Mouse (Mus musculus) forebrain, embryonic 10.5 days (tissue): ENCODE results near the gene Hfm1. TPM values are rescaled to one million over a fixed set of nuclear protein-coding genes. Genes with fewer than 3 reads are reported as not detected.
A peak's percentile ranks its signal among the peaks of the same experiment; 100 is the strongest.

Experiments used
- DNase-seq: peaks from one replicate; pipeline ENCODE4 v3.0.0-alpha.2; 2017; ENCODE audit warnings: low spot score; ENCODE audit errors: extremely low spot score
- H3K27ac ChIP-seq: fragments of 300-500 bp; sonication (generic); 2 replicates; pipeline ENCODE4 v1.5.1; 2016; ENCODE audit warnings: mild to moderate bottlenecking
- H3K27me3 ChIP-seq: fragments of 300-500 bp; sonication (generic); 2 replicates; pipeline ENCODE4 v1.6.1; 2016; ENCODE audit warnings: mild to moderate bottlenecking; ENCODE audit not compliant: poor library complexity, severe bottlenecking
- H3K36me3 ChIP-seq: fragments of 300-500 bp; sonication (generic); replicated peaks from 2 replicates; pipeline ENCODE4 v1.6.1; 2016; ENCODE audit warnings: mild to moderate bottlenecking, moderate library complexity
- H3K4me1 ChIP-seq: fragments of 300-500 bp; sonication (generic); 2 replicates; pipeline ENCODE4 v1.6.1; 2016
- H3K4me3 ChIP-seq: fragments of 300-500 bp; sonication (generic); 2 replicates; pipeline ENCODE4 v1.5.1; 2016; ENCODE audit warnings: mild to moderate bottlenecking, moderate library complexity
- H3K9me3 ChIP-seq: fragments of 300-500 bp; sonication (generic); 2 replicates; pipeline ENCODE4 v1.6.1; 2016; ENCODE audit warnings: mild to moderate bottlenecking, moderate library complexity
- WGBS: fragments of 180-500 bp; shearing (Covaris S2); methylation state at CpG from one replicate; pipeline ENCODE4 v1.1.7; 2016; 5-methylcytosine and 5-hydroxymethylcytosine counted together
- polyA plus RNA-seq: library from polyadenylated mRNA; unstranded; fragments of >200 nt; fragmentation: Nextera tagmentation; extraction: Ambion mirVana; gene quantifications from 2 replicates; pipeline ENCODE4 v1.2.1, GENCODE M21; 2016

Gene Hfm1
- polyA plus RNA-seq, 1 experiment from 2014 or later, result 5.1 TPM

DNA sequence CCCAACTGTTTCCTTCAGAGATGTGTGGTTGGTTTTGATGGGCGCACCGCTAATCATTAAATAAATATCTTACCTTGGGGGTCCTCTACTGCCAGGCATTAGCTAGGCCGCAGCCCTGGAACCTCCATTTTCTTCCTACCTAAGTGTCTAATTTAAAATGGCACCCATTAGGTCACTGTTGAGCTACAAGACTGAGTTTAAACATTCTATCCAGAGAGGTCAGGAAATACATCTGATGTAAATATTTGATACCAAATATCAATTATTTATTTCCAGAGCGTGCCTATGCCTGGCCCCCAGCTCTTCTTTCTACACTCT, 207 bp upstream of the Hfm1 start:
- Histone ChIP-seq H3K36me3 (peaks cover 3% of the 10 kb centered on the region; the same call in 1 of the 2 replicates), H3K27me3 (0 out of 2 replicates have a peak, but pooled peaks cover 3% of the 10 kb centered on the region), H3K9me3 (no peaks in the 10 kb centered on the region), H3K4me1 (peaks cover 14% of the 10 kb centered on the region), H3K27ac (peak overlapping the region; percentile 97), H3K4me3 (peak overlapping the region; percentile 83)
- WGBS, result 29% methylated on average over 4 of the region's 4 CpGs
- DNase-seq, result no peak

DNA sequence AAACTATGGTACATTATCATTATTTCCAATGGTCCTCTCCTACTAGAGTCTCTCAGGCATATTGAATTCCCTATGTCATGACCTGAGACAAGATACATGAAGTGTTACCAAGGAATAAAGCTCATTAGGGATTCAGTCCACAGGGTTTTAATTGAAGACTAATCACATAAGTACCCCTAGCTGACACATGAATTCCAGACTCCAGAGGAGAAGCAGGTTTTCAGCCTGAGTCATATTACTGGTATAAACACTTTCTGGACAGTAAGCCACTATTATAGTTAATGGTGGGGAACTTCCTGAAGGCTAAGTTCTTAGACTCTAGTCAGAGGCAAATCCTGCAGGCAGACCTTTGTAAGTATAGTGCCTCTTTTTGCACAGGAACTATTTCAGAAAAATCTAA, 6.8 kb downstream of the Hfm1 start:
- no peaks in the 10 kb centered on the region for H3K9me3 ChIP-seq
- H3K27me3 ChIP-seq, result no peaks in the 10 kb centered on the region
- H3K4me1 ChIP-seq, result no peaks in the 10 kb centered on the region
- H3K4me3 ChIP-seq, result no peak overlapping the region
- no peak for DNase-seq
- peaks cover 8% of the 10 kb centered on the region; the same call in 1 of the 2 replicates for H3K36me3 ChIP-seq
- H3K27ac ChIP-seq, result no peak overlapping the region

DNA sequence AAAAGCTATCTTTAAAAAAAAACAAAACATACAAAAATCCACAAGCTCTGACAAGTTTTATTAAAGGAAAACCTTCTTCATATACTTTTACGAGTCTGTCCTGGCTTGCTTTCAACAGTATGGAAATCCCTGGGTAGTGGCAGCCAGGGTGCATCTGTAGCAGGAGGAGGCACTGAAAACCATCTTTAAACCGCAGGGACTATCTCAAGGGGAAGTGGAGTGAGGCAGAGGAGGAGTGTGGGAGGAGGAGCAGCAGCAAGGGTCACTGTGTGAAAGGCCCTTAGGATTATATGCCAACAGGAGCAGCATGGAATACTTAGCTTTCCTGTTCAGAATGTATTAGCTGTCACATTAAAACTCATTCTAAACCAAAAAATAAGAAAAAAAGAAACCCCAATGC, 29.2 kb downstream of the Hfm1 start:
- Histone ChIP-seq H3K4me1 (no peaks in the 10 kb centered on the region), H3K9me3 (no peaks in the 10 kb centered on the region), H3K36me3 (no peaks in the 10 kb centered on the region), H3K4me3 (no peak overlapping the region), H3K27me3 (no peaks in the 10 kb centered on the region), H3K27ac (no peak overlapping the region)
- WGBS, result 75% methylated on average over 2 of the region's 2 CpGs
- DNase-seq, result no peak

DNA sequence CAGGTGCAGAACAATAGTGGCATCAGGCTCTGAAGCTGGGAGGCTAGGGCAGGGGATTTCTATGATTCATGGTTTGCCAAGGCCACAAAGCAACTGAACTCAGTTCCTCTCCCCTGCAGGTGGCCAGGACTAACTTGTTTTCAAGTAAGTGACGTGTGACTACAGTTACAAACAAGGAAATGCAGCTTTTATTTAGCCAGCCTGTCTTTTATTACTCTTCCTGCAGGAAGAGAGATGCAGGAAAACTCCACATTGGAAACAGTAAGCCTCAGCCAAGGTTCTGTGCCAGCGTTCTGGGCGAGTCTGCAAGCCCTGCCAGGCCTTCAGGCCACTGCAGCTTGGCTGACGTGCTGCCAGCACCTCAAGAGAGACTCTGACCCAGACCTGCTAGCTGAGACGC, 34.3 kb downstream of the Hfm1 start:
- Histone ChIP-seq H3K9me3 (no peaks in the 10 kb centered on the region), H3K4me1 (no peaks in the 10 kb centered on the region), H3K27me3 (no peaks in the 10 kb centered on the region), H3K36me3 (no peaks in the 10 kb centered on the region), H3K27ac (no peak overlapping the region), H3K4me3 (no peak overlapping the region)
- DNase-seq, result no peak
- WGBS, result 38% methylated on average over 5 of the region's 5 CpGs

DNA sequence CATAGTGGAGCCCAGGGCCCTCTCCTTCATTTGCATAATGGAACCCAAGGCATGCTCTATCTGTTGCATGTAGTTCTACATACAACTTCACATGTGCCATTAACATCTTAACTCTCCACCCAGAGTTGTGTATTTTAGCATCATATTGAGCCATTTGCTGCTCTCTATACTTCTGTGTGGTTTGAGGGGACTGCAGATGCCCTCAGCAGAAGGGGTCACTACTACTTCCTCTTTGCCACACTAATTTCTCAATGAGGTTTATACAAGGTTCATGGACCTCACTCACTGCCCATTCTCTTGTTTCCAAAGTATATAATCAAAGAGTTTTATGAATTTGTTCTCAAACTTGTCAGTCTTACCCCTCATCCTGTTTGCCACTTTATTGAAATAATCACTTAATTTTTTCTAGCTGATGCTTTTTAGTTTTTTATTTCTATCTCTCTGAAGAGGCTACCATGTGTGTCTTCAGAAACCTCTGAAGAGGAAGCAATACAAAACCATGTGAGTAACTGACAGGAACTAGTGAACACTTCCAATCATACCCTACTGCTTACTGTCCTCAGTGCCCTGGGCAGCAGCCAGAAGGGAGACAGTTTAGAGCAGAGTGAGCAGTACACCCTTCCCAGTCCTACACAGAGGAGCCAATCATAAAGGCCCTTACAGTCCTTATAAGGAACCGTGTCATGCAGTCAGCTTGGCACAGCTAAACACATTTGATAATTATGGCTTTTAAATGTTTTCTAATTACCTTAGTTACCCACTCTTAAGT, 38.6 kb downstream of the Hfm1 start:
- Histone ChIP-seq H3K4me3 (no peak overlapping the region), H3K4me1 (no peaks in the 10 kb centered on the region), H3K27me3 (no peaks in the 10 kb centered on the region), H3K27ac (no peak overlapping the region), H3K36me3 (no peaks in the 10 kb centered on the region), H3K9me3 (no peaks in the 10 kb centered on the region)
- WGBS, result 86% methylated on average over 1 of the region's 1 CpGs
- DNase-seq, result no peak

DNA sequence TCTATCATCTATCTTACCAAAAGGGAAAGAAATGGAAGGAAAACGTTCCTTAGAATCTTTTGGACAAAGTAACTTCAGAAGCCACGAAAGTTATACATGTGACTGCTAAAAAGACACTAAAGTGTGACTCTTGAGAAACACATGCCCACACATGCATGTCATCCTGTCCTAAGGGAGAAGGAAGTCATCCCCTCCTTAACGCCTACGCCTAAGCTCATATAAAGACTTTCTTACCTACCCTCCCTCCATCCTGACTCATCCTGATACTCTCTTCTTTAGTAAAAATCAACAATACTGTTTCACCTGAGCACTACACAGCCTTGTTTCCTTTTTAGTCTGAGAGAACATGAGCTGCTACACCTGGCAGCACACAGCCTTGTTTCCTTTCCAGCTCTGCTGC, 40.6 kb downstream of the Hfm1 start:
- H3K4me3 ChIP-seq, result no peak overlapping the region
- no peaks in the 10 kb centered on the region for H3K27me3 ChIP-seq
- no peak for DNase-seq
- no peak overlapping the region for H3K27ac ChIP-seq
- no peaks in the 10 kb centered on the region for H3K36me3 ChIP-seq
- no peaks in the 10 kb centered on the region for H3K4me1 ChIP-seq
- 85% methylated on average over 4 of the region's 4 CpGs for WGBS
- no peaks in the 10 kb centered on the region for H3K9me3 ChIP-seq

DNA sequence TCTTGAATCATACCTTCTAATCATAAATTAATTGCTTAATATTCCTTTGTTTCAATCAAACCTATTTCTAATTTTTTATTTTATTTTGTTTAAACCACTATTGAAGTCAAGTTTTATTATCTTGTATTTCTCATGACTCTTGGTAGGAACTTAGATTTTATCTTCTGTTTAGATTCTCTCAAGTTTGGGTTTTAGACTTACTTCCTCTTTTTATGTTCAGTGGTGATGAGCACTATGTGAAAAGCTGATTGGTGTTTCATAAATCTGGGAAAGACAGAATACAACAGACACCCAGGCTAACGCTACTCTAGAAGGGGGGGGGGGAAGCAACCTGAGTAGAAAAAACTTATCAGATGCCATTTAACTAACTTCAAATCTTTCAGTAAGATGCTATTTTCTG, 49.7 kb downstream of the Hfm1 start:
- no peaks in the 10 kb centered on the region for H3K27me3 ChIP-seq
- 89% methylated on average over 1 of the region's 1 CpGs for WGBS
- H3K27ac ChIP-seq, result no peak overlapping the region
- no peaks in the 10 kb centered on the region for H3K4me1 ChIP-seq
- DNase-seq, result no peak
- no peaks in the 10 kb centered on the region for H3K36me3 ChIP-seq
- no peaks in the 10 kb centered on the region for H3K9me3 ChIP-seq
- no peak overlapping the region for H3K4me3 ChIP-seq

DNA sequence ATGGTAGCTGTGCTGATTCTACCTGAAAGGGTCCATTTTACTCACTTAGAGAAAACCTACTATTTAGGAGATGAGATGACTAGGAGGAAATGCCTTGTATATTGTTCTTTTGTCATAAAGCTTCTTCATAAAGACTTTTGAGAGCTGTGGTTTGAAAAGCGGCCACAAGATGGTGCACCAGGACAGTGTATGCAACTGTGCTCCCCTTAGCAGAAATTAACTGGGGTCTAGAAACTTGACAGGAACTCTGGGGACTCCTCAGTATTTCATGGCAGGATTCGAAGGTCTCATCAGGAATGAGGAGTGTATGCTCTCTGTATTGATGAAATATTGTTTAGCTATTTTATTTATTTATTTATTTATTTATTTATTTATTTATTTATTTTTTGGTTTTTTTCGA, 65.7 kb downstream of the Hfm1 start:
- no peaks in the 10 kb centered on the region for H3K27me3 ChIP-seq
- no peaks in the 10 kb centered on the region for H3K4me1 ChIP-seq
- no peaks in the 10 kb centered on the region for H3K36me3 ChIP-seq
- DNase-seq, result peak; percentile 55
- H3K9me3 ChIP-seq, result no peaks in the 10 kb centered on the region
- 47% methylated on average over 3 of the region's 3 CpGs for WGBS
- no peak overlapping the region for H3K27ac ChIP-seq
- no peak overlapping the region for H3K4me3 ChIP-seq

DNA sequence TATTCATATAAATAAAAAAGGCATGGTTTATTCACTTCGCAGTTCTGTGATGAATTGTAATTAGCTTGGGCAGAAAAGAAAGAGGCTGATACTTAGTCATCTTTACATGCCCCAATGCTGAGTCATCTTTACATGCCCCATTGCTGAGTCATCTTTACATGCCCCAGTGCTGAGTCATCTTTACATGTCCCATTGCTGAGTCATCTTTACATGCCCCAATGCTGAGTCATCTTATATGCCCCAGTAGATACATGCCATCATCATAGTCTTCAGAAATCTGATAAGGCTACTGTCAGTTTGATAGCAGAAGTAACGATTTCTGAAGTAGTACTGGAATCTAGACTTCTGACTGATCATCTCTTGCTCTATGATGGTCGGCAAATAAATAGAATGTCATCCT, 72.8 kb downstream of the Hfm1 start:
- Histone ChIP-seq H3K27me3 (no peaks in the 10 kb centered on the region), H3K27ac (no peak overlapping the region), H3K4me3 (no peak overlapping the region), H3K9me3 (no peaks in the 10 kb centered on the region), H3K36me3 (no peaks in the 10 kb centered on the region), H3K4me1 (no peaks in the 10 kb centered on the region)
- DNase-seq, result no peak
- WGBS, result 91% methylated on average over 3 of the region's 3 CpGs

DNA sequence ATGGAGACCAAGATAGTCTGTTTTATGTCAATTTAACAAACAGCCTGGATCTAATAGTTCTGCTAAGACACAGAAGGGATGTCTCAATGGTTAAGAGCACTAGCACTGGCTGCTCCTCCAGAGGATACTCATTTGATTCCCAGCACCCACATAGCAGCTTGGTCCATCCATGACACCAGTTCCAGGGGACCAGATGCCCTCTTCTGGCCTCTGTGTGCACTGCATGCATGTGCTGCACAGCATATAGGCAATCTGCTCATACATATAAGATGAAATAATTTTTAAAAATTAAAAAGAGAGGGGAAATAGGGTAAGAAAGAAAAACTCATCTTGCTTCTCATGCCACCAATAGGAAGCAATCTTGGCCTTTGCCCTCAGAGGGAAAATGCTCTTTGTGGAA, 79.1 kb downstream of the Hfm1 start:
- no peaks in the 10 kb centered on the region for H3K4me1 ChIP-seq
- no peak overlapping the region for H3K4me3 ChIP-seq
- H3K27ac ChIP-seq, result no peak overlapping the region
- no peaks in the 10 kb centered on the region for H3K27me3 ChIP-seq
- H3K36me3 ChIP-seq, result no peaks in the 10 kb centered on the region
- H3K9me3 ChIP-seq, result peaks cover 5% of the 10 kb centered on the region; the same call in 1 of the 2 replicates
- no peak for DNase-seq

DNA sequence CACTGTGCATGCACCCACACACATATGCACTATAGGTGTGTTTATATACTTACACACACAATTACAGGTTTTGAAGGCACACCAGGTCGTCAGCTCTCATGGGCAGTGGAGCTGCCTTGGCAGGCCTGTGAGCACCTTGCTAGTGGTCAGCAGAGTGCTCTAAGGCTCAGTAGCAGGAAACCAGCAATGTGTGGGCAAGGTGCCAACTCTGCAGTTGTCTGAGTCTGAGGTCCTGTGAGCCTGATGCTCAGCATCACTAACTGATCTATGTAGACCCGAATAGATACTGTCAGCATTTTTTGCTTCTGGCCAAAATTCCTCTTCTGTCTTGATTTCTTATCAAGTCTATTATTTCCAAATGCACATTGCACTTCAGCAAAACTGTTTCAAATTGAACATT, 82.2 kb downstream of the Hfm1 start:
- H3K4me1 ChIP-seq, result no peaks in the 10 kb centered on the region
- DNase-seq, result no peak
- H3K4me3 ChIP-seq, result no peak overlapping the region
- H3K36me3 ChIP-seq, result no peaks in the 10 kb centered on the region
- peaks cover 5% of the 10 kb centered on the region; the same call in 1 of the 2 replicates for H3K9me3 ChIP-seq
- H3K27me3 ChIP-seq, result no peaks in the 10 kb centered on the region
- no peak overlapping the region for H3K27ac ChIP-seq
- WGBS, result 87% methylated on average over 2 of the region's 2 CpGs

DNA sequence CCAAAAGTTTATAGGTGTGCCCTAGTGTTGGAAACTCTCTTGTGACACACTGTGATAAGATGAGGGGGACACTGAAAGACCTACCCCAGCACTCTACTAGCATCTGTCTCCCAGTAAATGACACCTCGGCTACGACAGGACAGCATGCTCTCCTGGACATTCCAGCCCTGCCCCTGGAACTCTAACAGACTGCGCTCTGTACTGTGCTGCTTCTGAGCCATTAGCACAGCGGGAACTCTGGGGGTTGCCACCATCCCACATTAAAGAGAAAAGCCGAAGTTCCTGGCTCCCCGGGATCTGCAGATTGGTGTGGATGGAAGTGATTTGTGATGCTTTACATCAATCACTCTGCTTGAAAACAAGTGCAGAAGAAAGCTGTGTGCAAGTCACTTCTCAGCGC, 93.1 kb downstream of the Hfm1 start:
- H3K36me3 ChIP-seq, result no peaks in the 10 kb centered on the region
- no peak for DNase-seq
- H3K9me3 ChIP-seq, result no peaks in the 10 kb centered on the region
- H3K27me3 ChIP-seq, result no peaks in the 10 kb centered on the region
- H3K4me3 ChIP-seq, result no peak overlapping the region
- peaks cover 7% of the 10 kb centered on the region for H3K4me1 ChIP-seq
- 31% methylated on average over 7 of the region's 7 CpGs for WGBS
- H3K27ac ChIP-seq, result no peak overlapping the region

DNA sequence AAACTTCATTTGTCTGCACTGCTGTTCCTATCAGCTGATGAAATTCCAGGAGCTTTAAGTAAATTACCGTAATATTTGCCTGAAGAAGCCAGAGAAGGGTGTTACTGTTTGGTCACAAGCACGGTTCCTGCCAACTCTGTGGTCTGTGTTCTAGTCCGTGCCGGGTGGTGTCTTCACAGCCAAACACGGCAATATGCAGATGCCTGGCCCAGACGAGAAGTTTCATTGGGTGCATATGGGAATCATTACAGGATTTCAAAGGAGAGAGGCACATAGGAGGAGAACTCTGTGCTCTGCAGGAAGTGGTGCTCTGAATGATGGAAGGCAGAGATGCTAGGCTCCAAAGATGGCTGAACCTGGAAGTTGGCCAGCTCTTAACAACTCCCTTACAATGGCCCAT, 94.7 kb downstream of the Hfm1 start:
- WGBS, result 80% methylated on average over 6 of the region's 6 CpGs
- Histone ChIP-seq H3K27ac (no peak overlapping the region), H3K27me3 (peaks cover 5% of the 10 kb centered on the region; the same call in 1 of the 2 replicates), H3K4me3 (no peak overlapping the region), H3K4me1 (peaks cover 7% of the 10 kb centered on the region), H3K36me3 (no peaks in the 10 kb centered on the region), H3K9me3 (no peaks in the 10 kb centered on the region)
- no peak for DNase-seq

DNA sequence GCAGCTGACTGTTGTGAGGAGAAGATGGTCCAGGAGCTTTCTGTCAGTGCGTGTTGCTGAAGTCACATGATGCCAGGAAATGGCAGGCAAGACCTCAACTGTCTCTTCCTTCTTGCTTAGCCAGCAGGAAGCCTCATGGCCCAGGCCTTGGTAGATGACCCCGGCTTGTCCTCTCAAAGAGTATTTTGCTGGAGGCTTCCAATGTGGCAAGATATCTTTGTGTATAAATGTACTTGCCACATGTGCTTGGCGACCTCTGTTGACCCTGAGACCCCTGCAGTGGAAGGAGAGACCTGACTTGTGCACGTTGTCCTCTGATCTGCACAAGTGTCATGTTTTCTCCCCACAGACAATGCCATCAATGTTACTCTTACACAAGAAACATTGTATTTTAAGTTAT, 95.3 kb downstream of the Hfm1 start:
- 71% methylated on average over 4 of the region's 4 CpGs for WGBS
- Histone ChIP-seq H3K36me3 (no peaks in the 10 kb centered on the region), H3K27me3 (peaks cover 11% of the 10 kb centered on the region), H3K27ac (no peak overlapping the region), H3K4me3 (no peak overlapping the region), H3K4me1 (peaks cover 11% of the 10 kb centered on the region), H3K9me3 (no peaks in the 10 kb centered on the region)
- DNase-seq, result no peak
